Mouse (Mus musculus) embryonic facial prominence, embryonic 15.5 days (tissue): ENCODE measurements around the gene Iqcf5. TPM values are rescaled to one million over a fixed set of nuclear protein-coding genes. Genes with fewer than 3 reads are reported as not detected.
A peak's percentile ranks its signal among the peaks of the same experiment; 100 is the strongest.

ENCODE experiments used
- ATAC-seq: fragments of 200-750 bp; cut with Nextera tagmentation; 2 replicates; pipeline ENCODE4 v1.8.0; 2017; ENCODE audit warnings: low read depth, moderate TSS enrichment; ENCODE audit not compliant: insufficient number of reproducible peaks, low FRiP score, low TSS enrichment
- H3K27ac ChIP-seq: fragments of 300-500 bp; sonication (generic); replicated peaks from 2 replicates; pipeline ENCODE4 v1.5.1; 2015; ENCODE audit warnings: mild to moderate bottlenecking, inconsistent platforms
- H3K27me3 ChIP-seq: fragments of 300-500 bp; sonication (generic); 2 replicates; pipeline ENCODE4 v1.6.1; 2015; ENCODE audit warnings: inconsistent platforms
- H3K36me3 ChIP-seq: fragments of 300-500 bp; sonication (generic); 2 replicates; pipeline ENCODE4 v1.6.1; 2015; ENCODE audit warnings: mild to moderate bottlenecking, inconsistent platforms
- H3K4me1 ChIP-seq: fragments of 300-500 bp; sonication (generic); 2 replicates; pipeline ENCODE4 v1.6.1; 2015; ENCODE audit warnings: inconsistent platforms
- H3K4me2 ChIP-seq: fragments of 300-500 bp; sonication (generic); replicated peaks from 2 replicates; pipeline ENCODE4 v1.6.1; 2015; ENCODE audit warnings: mild to moderate bottlenecking, inconsistent platforms
- H3K4me3 ChIP-seq: fragments of 300-500 bp; sonication (generic); replicated peaks from 2 replicates; pipeline ENCODE4 v1.5.1; 2015; ENCODE audit warnings: mild to moderate bottlenecking, inconsistent platforms
- H3K9ac ChIP-seq: fragments of 300-500 bp; sonication (generic); 2 replicates; pipeline ENCODE4 v1.6.1; 2015; ENCODE audit warnings: inconsistent platforms
- H3K9me3 ChIP-seq: fragments of 300-500 bp; sonication (generic); replicated peaks from 2 replicates; pipeline ENCODE4 v1.6.1; 2016; ENCODE audit warnings: inconsistent platforms
- WGBS: fragments of 180-500 bp; shearing (Covaris S2); methylation state at CpG from one replicate; pipeline ENCODE4 v1.1.7; 2015; 5-methylcytosine and 5-hydroxymethylcytosine counted together
- polyA plus RNA-seq: library from polyadenylated mRNA; unstranded; fragments of >200 nt; fragmentation: Nextera tagmentation; extraction: Ambion mirVana; gene quantifications from 2 replicates; pipeline ENCODE4 v1.2.1, GENCODE M21; 2015

Gene Iqcf5
- polyA plus RNA-seq, 1 experiment from 2014 or later: not detected

DNA sequence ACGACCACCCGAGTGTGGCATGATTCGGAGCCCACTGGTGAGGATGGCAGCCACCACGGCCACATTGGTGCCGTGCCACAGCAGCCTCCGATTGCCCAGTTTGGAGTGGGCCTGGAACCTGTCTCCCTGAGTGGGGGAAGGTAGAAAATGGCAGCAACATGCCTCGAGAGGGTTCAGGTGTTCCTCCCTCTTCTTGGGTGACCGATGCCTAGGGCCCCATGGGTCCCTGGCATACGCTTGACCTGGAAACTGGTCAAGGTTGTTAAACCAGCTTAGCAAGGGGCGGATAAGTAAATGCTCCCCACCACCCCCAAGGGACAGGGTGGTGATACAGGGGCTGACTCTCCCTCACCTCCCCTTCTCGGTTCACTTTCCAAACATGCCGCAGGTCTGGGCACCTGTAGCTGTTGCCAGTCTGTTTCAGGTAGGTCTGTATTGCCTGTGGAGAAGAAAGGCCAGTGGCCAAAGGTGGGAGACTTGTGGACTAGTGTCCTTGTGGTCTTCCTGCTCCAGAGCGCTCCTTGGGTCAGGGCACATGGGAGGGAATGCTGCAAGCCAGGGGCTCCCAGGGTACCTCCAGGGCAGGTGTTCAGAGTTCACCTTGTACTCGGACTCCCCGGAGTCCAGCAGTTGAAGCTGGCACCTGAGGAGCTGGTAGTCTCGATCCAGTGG is 41.2 kb upstream of the Iqcf5 start:
- no peak overlapping the region for H3K9ac ChIP-seq
- no peaks in the 10 kb centered on the region for H3K27me3 ChIP-seq
- no peak overlapping the region for H3K4me3 ChIP-seq
- no peak overlapping the region for H3K4me2 ChIP-seq
- ATAC-seq: no peak
- no peaks in the 10 kb centered on the region for H3K36me3 ChIP-seq
- H3K4me1 ChIP-seq: peaks cover 61% of the 10 kb centered on the region
- no peaks in the 10 kb centered on the region for H3K9me3 ChIP-seq
- no peak overlapping the region for H3K27ac ChIP-seq
- 85% methylated on average over 16 of the region's 16 CpGs for WGBS

DNA sequence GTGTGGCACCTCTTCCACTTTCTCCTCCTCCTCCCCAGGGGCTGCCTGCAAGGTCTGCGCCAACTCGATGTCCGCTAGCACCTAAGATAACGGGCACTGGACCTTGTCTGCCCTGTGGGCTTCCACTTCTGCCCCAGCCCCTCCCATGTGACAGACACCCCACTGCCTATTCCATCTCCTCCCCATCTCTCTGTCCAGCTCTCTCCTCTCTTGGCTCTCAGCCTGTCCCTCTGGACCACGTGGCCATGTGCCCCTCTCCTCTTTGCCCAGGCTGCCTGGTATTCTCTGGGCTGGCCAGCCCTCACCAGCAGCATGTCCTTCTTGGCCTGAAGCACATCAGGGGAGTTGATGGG is 40.6 kb upstream of the Iqcf5 start:
- H3K4me2 ChIP-seq: no peak overlapping the region
- no peak overlapping the region for H3K27ac ChIP-seq
- H3K9me3 ChIP-seq: no peaks in the 10 kb centered on the region
- H3K4me3 ChIP-seq: no peak overlapping the region
- H3K36me3 ChIP-seq: no peaks in the 10 kb centered on the region
- no peaks in the 10 kb centered on the region for H3K27me3 ChIP-seq
- H3K9ac ChIP-seq: no peak overlapping the region
- H3K4me1 ChIP-seq: peaks cover 63% of the 10 kb centered on the region
- WGBS: 76% methylated on average over 5 of the region's 5 CpGs
- no peak for ATAC-seq

DNA sequence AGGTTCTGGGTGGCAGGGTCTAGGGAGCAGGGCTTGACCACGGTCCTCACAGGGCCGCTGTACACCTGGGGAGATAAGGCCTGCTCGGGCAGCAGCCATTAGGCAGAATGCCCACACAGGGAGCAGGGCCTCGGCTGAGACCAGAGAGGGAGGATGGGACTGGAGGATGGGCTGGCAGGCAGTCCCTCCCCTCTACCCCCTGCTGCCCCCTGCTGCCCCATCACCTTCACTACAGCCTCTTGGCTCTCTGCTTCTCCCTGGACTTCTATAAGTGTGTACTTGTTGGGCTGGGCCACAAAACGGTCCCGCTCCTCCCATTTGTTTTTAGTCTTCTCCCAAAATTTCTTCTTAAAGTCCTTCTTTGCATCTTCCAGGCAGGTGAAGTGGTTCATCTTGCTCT is 39.9 kb upstream of the Iqcf5 start:
- 7% methylated on average over 6 of the region's 6 CpGs for WGBS
- H3K4me2 ChIP-seq: peak overlapping the region; percentile 24; the same call in 1 of the 2 replicates
- H3K4me1 ChIP-seq: peaks cover 63% of the 10 kb centered on the region
- H3K27ac ChIP-seq: no peak overlapping the region
- no peak overlapping the region; the same call in 1 of the 2 replicates for H3K4me3 ChIP-seq
- H3K27me3 ChIP-seq: no peaks in the 10 kb centered on the region
- ATAC-seq: no peak
- no peaks in the 10 kb centered on the region for H3K9me3 ChIP-seq
- H3K9ac ChIP-seq: no peak overlapping the region
- peaks cover 3% of the 10 kb centered on the region for H3K36me3 ChIP-seq

DNA sequence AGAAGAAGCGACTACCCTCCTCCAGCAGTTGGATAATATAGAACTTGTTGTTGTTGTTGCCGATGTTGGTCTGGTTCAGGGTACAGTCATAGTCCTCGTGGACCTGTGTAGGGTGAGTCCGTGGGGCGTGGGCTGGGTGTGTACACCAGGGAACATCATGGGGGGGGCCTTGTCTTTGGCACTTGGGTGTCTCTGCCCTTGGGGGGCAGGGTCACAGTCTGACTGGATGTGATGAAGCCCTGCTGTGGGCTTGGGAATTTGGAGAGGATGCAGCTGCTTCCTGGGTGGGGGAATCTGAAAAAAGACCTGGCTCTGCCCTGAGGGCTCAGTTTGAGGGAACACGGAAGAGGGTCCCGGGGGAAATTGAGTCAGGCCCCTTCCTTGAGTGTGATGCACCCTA is 39.3 kb upstream of the Iqcf5 start:
- ATAC-seq: no peak
- H3K27ac ChIP-seq: 0 out of 2 replicates have a peak overlapping the region, but pooled peaks have one; percentile 25
- WGBS: 53% methylated on average over 7 of the region's 7 CpGs
- H3K36me3 ChIP-seq: peaks cover 7% of the 10 kb centered on the region
- H3K4me2 ChIP-seq: peak overlapping the region; percentile 24; the same call in 1 of the 2 replicates
- no peak overlapping the region; the same call in 1 of the 2 replicates for H3K4me3 ChIP-seq
- H3K9ac ChIP-seq: no peak overlapping the region
- H3K27me3 ChIP-seq: no peaks in the 10 kb centered on the region
- peaks cover 58% of the 10 kb centered on the region for H3K4me1 ChIP-seq
- no peaks in the 10 kb centered on the region for H3K9me3 ChIP-seq

DNA sequence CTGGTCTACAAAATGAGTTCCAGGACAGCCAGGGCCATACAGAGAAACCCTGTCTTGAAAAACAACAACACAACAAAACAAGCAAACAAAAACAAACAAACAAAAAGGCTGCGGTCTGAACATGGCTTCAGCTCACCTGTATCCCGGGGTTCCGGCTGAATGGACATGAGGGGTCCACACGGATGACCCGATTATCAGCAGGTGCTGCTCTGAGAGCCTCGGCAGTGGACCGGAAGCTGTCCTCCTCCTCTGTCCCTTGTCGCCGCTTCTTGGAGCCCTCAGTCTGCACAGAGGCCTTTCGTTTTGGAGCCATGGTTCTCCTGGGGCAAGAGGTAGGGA is 38.7 kb upstream of the Iqcf5 start, which contains the start of gene Rrp9:
Rrp9 (plus strand) TSS at position 301 of the 339 bp plus-strand sequence.
- peak within 1 kb of the TSS; percentile 81 for H3K4me3 ChIP-seq
- H3K4me2 ChIP-seq: peak within 1 kb of the TSS; percentile 88
- no peak for ATAC-seq
- H3K27ac ChIP-seq: peak within 1 kb of the TSS; percentile 88
- H3K36me3 ChIP-seq: peaks cover 13% of the 10 kb centered on the region
- no peaks in the 10 kb centered on the region for H3K27me3 ChIP-seq
- peaks cover 56% of the 10 kb centered on the region for H3K4me1 ChIP-seq
- 0 out of 2 replicates have a peak within 1 kb of the TSS, but pooled peaks have one; percentile 3 for H3K9ac ChIP-seq
- H3K9me3 ChIP-seq: no peaks in the 10 kb centered on the region
- whole genome bisulfite sequencing: 79% methylated on average over 10 of the region's 10 CpGs

DNA sequence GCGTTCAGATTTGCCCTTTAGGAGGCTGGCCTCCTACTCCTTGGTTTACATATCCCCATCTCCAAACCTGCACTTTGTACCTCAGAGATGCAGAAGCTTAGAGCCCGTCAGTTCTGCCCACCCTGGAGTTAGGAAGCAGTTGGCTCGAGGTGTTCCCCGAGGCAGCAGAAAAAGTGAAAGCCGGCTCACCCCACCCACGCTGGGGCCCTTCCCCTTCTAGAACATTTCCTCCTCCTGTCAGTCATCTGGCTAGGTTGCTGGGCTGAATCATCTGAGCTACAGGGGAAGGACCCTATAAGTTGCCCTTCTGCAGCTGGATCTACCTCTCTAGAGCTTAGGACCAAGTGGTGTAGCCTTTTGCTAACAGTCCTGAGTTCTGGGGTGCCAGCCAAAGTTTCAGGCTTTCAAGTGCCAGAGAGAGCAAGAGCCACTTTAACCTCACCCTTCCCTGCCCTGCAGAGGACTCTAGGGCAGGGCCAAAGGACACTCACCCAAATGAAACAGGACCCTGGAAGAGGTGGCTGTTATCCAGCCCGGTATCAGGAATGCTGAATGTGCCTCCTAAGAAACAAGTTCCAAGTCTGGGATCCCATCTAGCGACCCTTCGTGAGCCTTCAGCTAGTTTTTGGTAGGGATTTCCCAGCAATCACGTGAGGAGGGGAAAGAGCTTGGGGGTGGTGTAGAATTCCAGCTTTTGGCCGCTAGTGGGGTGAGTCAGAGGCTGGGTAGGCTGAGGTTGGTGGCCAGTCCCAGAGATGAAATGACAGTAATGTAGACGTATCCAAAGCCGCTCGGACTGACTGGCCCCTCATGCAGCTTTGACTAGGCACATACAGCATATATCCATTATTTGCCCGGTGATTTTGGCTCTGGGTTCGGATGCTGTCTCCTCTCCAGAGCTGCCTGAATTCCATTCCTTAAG is 38.1 kb upstream of the Iqcf5 start:
- Histone ChIP-seq H3K36me3 (peaks cover 19% of the 10 kb centered on the region), H3K9me3 (no peaks in the 10 kb centered on the region), H3K9ac (0 out of 2 replicates have a peak overlapping the region, but pooled peaks have one; percentile 3), H3K4me1 (peaks cover 56% of the 10 kb centered on the region), H3K27me3 (no peaks in the 10 kb centered on the region), H3K27ac (peak overlapping the region; percentile 88), H3K4me2 (peak overlapping the region; percentile 88), H3K4me3 (peak overlapping the region; percentile 81)
- WGBS: 16% methylated on average over 16 of the region's 16 CpGs
- ATAC-seq: peak; percentile 30

DNA sequence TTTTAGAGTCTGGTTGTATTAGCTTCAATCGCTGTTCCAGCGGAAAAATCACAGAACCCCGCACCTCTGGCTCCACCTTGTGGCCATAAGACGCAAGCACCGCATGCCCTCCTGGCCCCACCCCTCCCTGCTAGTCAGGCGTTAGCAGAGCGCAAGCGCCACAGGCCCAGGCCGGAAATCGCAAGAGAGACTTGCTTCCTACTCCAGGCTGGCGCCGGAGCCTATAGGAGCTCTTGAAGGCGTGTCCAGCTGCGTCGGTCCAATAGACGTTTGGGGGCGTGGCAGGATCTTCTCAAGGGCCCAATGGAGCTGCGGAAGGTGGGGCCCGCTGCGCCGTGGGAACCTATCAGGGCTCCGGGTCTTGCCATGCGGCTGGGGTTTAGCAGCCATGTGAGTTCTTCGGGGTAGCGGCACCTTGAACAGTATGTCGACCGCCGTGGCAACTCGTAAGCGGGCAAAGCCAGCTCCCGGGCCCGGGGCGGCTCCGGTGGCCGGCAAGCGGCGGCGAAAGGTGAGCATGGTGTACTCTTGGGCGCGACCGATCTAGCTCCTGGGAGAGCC is 37.4 kb upstream of the Iqcf5 start, which contains the start of gene Parp3:
Parp3 (minus strand) TSS at position 26 of the 561 bp plus-strand sequence.
- Histone ChIP-seq H3K27me3 (no peaks in the 10 kb centered on the region), H3K4me1 (peaks cover 49% of the 10 kb centered on the region), H3K9me3 (no peaks in the 10 kb centered on the region), H3K4me2 (peak within 1 kb of the TSS; percentile 88), H3K27ac (peak within 1 kb of the TSS; percentile 88), H3K9ac (peak within 1 kb of the TSS; percentile 66), H3K36me3 (peaks cover 19% of the 10 kb centered on the region), H3K4me3 (peak within 1 kb of the TSS; percentile 81)
- ATAC-seq: peak; percentile 98
- under 1% methylated on average over 41 of the region's 41 CpGs for WGBS

DNA sequence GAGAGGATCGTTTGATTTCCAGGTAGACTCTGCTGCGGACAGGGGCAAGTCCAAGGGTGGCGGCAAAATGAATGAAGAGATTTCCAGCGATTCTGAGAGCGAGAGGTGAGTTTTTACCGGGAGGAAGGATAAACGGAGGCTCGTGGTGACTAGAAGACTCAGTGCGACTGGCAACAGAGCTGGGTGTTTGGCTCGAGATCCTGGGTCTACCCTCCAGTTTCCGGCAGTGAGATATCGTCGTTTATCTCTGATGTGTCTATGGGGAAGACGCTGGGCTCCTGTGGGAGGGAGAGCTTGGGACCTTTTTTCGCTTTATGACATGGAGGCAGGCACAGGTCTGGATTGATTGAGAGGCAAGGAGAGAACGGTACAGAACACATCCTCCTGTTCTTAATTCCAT is 36.7 kb upstream of the Iqcf5 start:
- H3K4me3 ChIP-seq: peak overlapping the region; percentile 81
- H3K9me3 ChIP-seq: no peaks in the 10 kb centered on the region
- peak overlapping the region; percentile 88 for H3K4me2 ChIP-seq
- H3K27me3 ChIP-seq: no peaks in the 10 kb centered on the region
- no peak for ATAC-seq
- peaks cover 42% of the 10 kb centered on the region for H3K4me1 ChIP-seq
- H3K36me3 ChIP-seq: peaks cover 21% of the 10 kb centered on the region
- peak overlapping the region; percentile 66 for H3K9ac ChIP-seq
- no peak overlapping the region for H3K27ac ChIP-seq
- 2% methylated on average over 16 of the region's 16 CpGs for WGBS

DNA sequence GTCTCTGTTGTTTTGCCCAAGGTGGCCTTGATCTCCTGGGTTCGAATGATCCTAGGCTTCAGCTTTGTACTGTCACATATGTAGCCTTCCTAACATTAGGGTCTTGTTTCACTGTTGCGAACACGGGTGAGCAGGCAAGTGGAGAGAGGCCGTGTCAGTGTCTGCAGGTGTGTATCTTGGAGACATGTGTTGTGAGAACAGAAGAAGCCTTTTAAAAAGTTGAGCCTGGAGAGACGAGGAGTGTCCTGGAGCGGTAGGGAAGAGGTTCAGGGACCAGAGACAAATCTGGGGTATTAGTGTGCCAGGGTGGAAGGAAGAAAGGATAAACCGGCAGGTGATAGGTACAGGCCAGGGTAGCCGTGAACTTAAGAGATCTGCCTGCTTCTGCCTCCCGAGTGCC is 36.3 kb upstream of the Iqcf5 start:
- Histone ChIP-seq H3K27ac (no peak overlapping the region), H3K9ac (peak overlapping the region; percentile 66), H3K9me3 (no peaks in the 10 kb centered on the region), H3K4me1 (peaks cover 42% of the 10 kb centered on the region), H3K27me3 (no peaks in the 10 kb centered on the region), H3K36me3 (peaks cover 26% of the 10 kb centered on the region), H3K4me3 (peak overlapping the region; percentile 81), H3K4me2 (peak overlapping the region; percentile 88)
- 76% methylated on average over 9 of the region's 9 CpGs for WGBS
- no peak for ATAC-seq

DNA sequence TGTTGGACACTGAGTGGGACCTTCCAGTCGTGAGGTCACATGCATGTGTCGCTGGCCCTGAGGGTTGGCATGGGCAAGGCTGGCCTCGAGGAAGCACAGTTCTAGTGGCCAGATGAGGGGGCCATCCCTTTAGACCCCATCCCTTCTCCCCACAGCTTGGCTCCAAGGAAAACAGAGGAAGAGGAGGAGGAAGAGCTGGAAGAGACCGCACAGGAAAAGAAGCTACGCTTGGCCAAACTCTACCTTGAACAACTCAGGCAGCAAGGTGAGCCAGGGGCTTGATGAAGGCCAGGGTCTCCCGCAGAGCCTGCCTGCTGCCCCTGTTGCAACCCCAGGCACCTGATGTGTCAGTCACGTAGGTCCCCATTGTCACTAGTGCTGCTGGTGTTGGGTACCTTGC is 33.8 kb upstream of the Iqcf5 start:
- no peak overlapping the region for H3K27ac ChIP-seq
- peaks cover 49% of the 10 kb centered on the region for H3K36me3 ChIP-seq
- no peaks in the 10 kb centered on the region for H3K9me3 ChIP-seq
- no peak overlapping the region for H3K4me3 ChIP-seq
- H3K4me2 ChIP-seq: no peak overlapping the region
- peaks cover 20% of the 10 kb centered on the region for H3K4me1 ChIP-seq
- 94% methylated on average over 7 of the region's 7 CpGs for WGBS
- H3K27me3 ChIP-seq: no peaks in the 10 kb centered on the region
- no peak for ATAC-seq
- no peak overlapping the region for H3K9ac ChIP-seq

DNA sequence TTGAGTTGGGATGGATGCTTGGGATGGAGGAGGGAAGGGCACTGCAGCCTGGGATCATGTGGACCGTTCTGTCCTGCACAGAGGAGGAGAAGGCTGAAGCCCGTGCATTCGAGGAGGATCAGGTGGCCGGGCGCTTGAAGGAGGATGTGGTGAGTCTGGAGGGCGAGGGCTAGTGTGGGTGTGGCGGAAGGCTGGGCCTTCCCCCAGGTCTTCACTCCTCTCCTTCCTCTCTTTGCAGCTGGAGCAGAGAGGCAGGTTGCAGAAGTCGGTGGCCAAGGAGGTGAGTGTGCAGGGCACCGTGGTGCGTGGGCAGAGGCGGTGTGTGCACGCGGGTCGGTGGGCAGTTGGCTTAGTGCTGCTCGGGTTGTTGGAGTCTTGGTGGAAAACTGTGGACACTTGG is 33.3 kb upstream of the Iqcf5 start:
- peaks cover 54% of the 10 kb centered on the region for H3K36me3 ChIP-seq
- no peak for ATAC-seq
- H3K9ac ChIP-seq: no peak overlapping the region

More for the DNA sequence above, 33.3 kb upstream of the Iqcf5 start:
- Histone ChIP-seq H3K4me3 (no peak overlapping the region), H3K4me1 (peaks cover 15% of the 10 kb centered on the region), H3K4me2 (no peak overlapping the region), H3K9me3 (no peaks in the 10 kb centered on the region), H3K27ac (no peak overlapping the region), H3K27me3 (no peaks in the 10 kb centered on the region)
- WGBS: 89% methylated on average over 15 of the region's 15 CpGs
